Mouse (Mus musculus) forebrain, embryonic 13.5 days (tissue): ENCODE measurements around the gene Cdc5l. TPM values are rescaled to one million over a fixed set of nuclear protein-coding genes. Genes with fewer than 3 reads are reported as not detected.

ENCODE experiments used
- ATAC-seq: fragments of 200-750 bp; cut with Nextera tagmentation; 2 replicates; pipeline ENCODE4 v1.8.0; 2017
- H3K27ac ChIP-seq: fragments of 300-500 bp; sonication (generic); 2 replicates; pipeline ENCODE4 v1.5.1; 2015; ENCODE audit warnings: inconsistent platforms, mild to moderate bottlenecking, moderate library complexity
- H3K27me3 ChIP-seq: fragments of 300-500 bp; sonication (generic); 2 replicates; pipeline ENCODE4 v1.6.1; 2015; ENCODE audit warnings: mild to moderate bottlenecking, inconsistent platforms
- H3K36me3 ChIP-seq: fragments of 300-500 bp; sonication (generic); 2 replicates; pipeline ENCODE4 v1.6.1; 2015; ENCODE audit warnings: mild to moderate bottlenecking, inconsistent platforms; ENCODE audit not compliant: poor library complexity, severe bottlenecking
- H3K4me1 ChIP-seq: fragments of 300-500 bp; sonication (generic); 2 replicates; pipeline ENCODE4 v1.6.1; 2015; ENCODE audit warnings: inconsistent platforms
- H3K4me2 ChIP-seq: fragments of 300-500 bp; sonication (generic); 2 replicates; pipeline ENCODE4 v1.6.1; 2015; ENCODE audit warnings: inconsistent platforms, mild to moderate bottlenecking, moderate library complexity
- H3K4me3 ChIP-seq: fragments of 300-500 bp; sonication (generic); 2 replicates; pipeline ENCODE4 v1.5.1; 2015; ENCODE audit warnings: mild to moderate bottlenecking, inconsistent platforms
- H3K9ac ChIP-seq: fragments of 300-500 bp; sonication (generic); 2 replicates; pipeline ENCODE4 v1.6.1; 2015; ENCODE audit warnings: mild to moderate bottlenecking, inconsistent platforms
- H3K9me3 ChIP-seq: fragments of 300-500 bp; sonication (generic); replicated peaks from 2 replicates; pipeline ENCODE4 v1.6.1; 2016; ENCODE audit warnings: inconsistent platforms
- WGBS: fragments of 180-500 bp; shearing (Covaris S2); methylation state at CpG from one replicate; pipeline ENCODE4 v1.1.7; 2015; 5-methylcytosine and 5-hydroxymethylcytosine counted together
- polyA plus RNA-seq: library from polyadenylated mRNA; unstranded; fragments of >200 nt; fragmentation: Nextera tagmentation; extraction: Ambion mirVana; gene quantifications from 2 replicates; pipeline ENCODE4 v1.2.1, GENCODE M21; 2015

The Cdc5l gene
- polyA plus RNA-seq, 1 experiment from 2014 or later: 79.9 TPM

- WGBS: 78% methylated on average over 9 of the region's 9 CpGs
- H3K36me3 ChIP-seq: peaks cover 52% of the 10 kb centered on the region
- no peaks in the 10 kb centered on the region for H3K4me1 ChIP-seq
- no peak overlapping the region for H3K27ac ChIP-seq
- no peak overlapping the region for H3K4me2 ChIP-seq
- no peaks in the 10 kb centered on the region for H3K9me3 ChIP-seq
- no peak for ATAC-seq
- H3K27me3 ChIP-seq: no peaks in the 10 kb centered on the region
- no peak overlapping the region for H3K4me3 ChIP-seq
- H3K9ac ChIP-seq: no peak overlapping the region
Measured at GRCm38 (mm10) chr17:45394612-45395011, 38.9 kb downstream of the Cdc5l start.

DNA sequence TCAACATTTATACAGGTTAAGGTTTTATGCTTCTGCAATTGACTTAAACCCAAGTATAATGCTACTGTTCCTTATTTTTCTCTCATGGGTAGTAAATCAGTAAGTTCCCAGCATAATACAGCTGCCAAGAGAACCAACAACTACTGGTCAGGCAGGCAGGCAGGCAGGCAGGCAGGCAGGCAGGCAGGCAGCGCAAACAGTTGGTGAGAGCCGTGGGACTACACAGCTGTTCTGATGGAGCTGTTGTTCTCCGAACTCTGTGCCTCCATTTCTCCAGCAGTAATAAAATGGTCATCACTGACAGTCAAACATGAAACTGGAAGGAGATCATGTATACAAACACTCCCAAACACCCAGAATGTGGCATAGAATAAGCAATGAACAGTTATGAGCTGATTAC lies 39.8 kb downstream of the Cdc5l start:
- no peaks in the 10 kb centered on the region for H3K27me3 ChIP-seq
- H3K4me2 ChIP-seq: no peak overlapping the region
- peaks cover 55% of the 10 kb centered on the region for H3K36me3 ChIP-seq
- no peak overlapping the region for H3K27ac ChIP-seq
- no peak for ATAC-seq
- 94% methylated on average over 3 of the region's 3 CpGs for WGBS
- H3K9ac ChIP-seq: no peak overlapping the region
- no peaks in the 10 kb centered on the region for H3K9me3 ChIP-seq
- no peak overlapping the region for H3K4me3 ChIP-seq
- H3K4me1 ChIP-seq: no peaks in the 10 kb centered on the region

GRCm38 (mm10) chr17:45389896-45390295 lies 43.6 kb downstream of the Cdc5l start:
- no peaks in the 10 kb centered on the region for H3K27me3 ChIP-seq
- no peak overlapping the region for H3K4me3 ChIP-seq
- peaks cover 63% of the 10 kb centered on the region for H3K36me3 ChIP-seq
- no peak overlapping the region for H3K4me2 ChIP-seq
- H3K4me1 ChIP-seq: no peaks in the 10 kb centered on the region
- WGBS: 96% methylated on average over 5 of the region's 5 CpGs
- no peaks in the 10 kb centered on the region for H3K9me3 ChIP-seq
- no peak overlapping the region for H3K27ac ChIP-seq
- ATAC-seq: no peak
- H3K9ac ChIP-seq: no peak overlapping the region

- Histone ChIP-seq H3K9ac (no peak overlapping the region), H3K27ac (no peak overlapping the region), H3K4me3 (no peak overlapping the region), H3K27me3 (no peaks in the 10 kb centered on the region), H3K4me2 (no peak overlapping the region), H3K36me3 (peaks cover 45% of the 10 kb centered on the region), H3K4me1 (no peaks in the 10 kb centered on the region), H3K9me3 (no peaks in the 10 kb centered on the region)
- WGBS: 87% methylated on average over 7 of the region's 7 CpGs
- no peak for ATAC-seq
Measured at GRCm38 (mm10) chr17:45386986-45387385, 46.6 kb downstream of the Cdc5l start.

DNA sequence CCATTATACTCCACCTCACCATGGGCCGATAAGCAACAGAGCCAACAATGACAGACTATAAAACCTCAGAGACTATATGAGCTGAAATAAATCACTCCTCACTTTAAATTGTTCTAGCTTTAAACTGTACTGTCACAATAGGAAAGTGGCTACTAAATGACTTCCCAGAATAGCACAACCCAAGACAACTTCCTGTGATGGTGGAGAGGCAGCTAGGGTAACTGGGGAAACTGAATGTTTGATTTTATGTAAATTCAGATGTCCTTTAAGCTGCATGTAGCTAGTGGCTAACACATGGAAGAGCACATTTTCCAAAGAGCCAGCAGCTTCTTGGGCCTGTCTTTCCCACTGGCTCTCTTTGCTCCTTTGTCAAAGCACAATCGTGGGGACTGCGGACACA lies 50.2 kb downstream of the Cdc5l start:
- H3K4me3 ChIP-seq: no peak overlapping the region
- no peaks in the 10 kb centered on the region for H3K4me1 ChIP-seq
- H3K27ac ChIP-seq: no peak overlapping the region
- H3K9me3 ChIP-seq: no peaks in the 10 kb centered on the region
- ATAC-seq: no peak
- no peak overlapping the region for H3K9ac ChIP-seq
- 92% methylated on average over 3 of the region's 3 CpGs for WGBS
- no peaks in the 10 kb centered on the region for H3K27me3 ChIP-seq
- peaks cover 20% of the 10 kb centered on the region for H3K36me3 ChIP-seq
- no peak overlapping the region for H3K4me2 ChIP-seq

DNA sequence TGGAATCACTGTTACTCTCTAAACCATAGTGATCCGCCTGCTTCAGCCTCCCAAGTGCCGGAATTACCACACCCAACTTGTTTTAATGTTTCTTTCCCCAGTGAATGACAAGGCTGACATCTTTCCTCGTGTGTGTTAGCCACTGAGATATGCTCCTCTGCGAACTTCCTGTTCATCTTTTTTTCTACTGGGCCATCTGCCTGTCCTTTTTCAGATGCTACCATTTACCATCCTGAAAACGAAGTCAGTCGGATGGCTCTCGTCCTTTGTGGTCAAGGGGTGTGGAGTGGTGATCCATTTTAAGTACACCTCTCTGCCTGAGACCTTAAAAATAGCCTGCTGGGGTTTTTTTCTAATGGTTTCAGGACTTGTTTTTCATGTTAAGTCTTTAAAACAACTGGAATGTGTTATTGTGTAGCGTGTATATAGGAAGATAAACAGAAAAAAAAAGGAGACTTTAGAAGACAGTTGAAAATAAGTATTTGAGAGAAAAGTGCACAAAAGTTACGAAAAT lies 54.2 kb downstream of the Cdc5l start:
- Histone ChIP-seq H3K27ac (no peak overlapping the region), H3K4me2 (no peak overlapping the region), H3K9ac (no peak overlapping the region), H3K9me3 (no peaks in the 10 kb centered on the region), H3K27me3 (no peaks in the 10 kb centered on the region), H3K4me3 (no peak overlapping the region), H3K4me1 (no peaks in the 10 kb centered on the region), H3K36me3 (no peaks in the 10 kb centered on the region)
- ATAC-seq: no peak
- WGBS: 93% methylated on average over 9 of the region's 9 CpGs

DNA sequence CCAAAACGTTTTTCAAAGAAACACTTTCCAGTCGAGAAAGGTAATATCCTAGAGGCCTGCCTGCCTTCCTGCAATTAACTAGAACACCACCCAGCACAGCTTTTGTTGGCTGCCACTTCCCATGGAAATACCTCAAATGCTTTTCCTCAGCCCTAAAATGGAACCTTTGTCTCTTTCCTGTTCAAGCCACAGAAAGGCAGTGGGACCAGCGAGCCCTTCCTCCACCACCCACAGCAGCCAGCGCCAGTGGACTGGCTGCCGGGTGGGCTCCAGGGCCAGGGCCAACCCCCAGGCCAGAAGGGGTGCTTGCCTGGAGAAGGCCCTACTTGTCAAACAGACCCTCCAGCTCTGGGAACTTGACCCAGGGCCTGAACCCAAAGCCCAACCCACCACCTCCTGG lies 56.2 kb downstream of the Cdc5l start:
- H3K4me2 ChIP-seq: no peak overlapping the region
- no peaks in the 10 kb centered on the region for H3K9me3 ChIP-seq
- H3K9ac ChIP-seq: no peak overlapping the region
- H3K36me3 ChIP-seq: no peaks in the 10 kb centered on the region
- H3K4me1 ChIP-seq: 0 out of 2 replicates have a peak, but pooled peaks cover 2% of the 10 kb centered on the region
- H3K4me3 ChIP-seq: no peak overlapping the region
- no peak overlapping the region for H3K27ac ChIP-seq
- 52% methylated on average over 5 of the region's 5 CpGs for WGBS
- no peak for ATAC-seq
- peaks cover 9% of the 10 kb centered on the region; the same call in 1 of the 2 replicates for H3K27me3 ChIP-seq

- H3K4me3 ChIP-seq: no peak overlapping the region
- 26% methylated on average over 13 of the region's 13 CpGs for WGBS
- peak; percentile 84 for ATAC-seq
- H3K9ac ChIP-seq: no peak overlapping the region
- H3K27me3 ChIP-seq: peaks cover 18% of the 10 kb centered on the region; the same call in 1 of the 2 replicates
- H3K36me3 ChIP-seq: no peaks in the 10 kb centered on the region
- H3K4me1 ChIP-seq: peaks cover 17% of the 10 kb centered on the region
- H3K4me2 ChIP-seq: peak overlapping the region; percentile 26
- no peaks in the 10 kb centered on the region for H3K9me3 ChIP-seq
- H3K27ac ChIP-seq: no peak overlapping the region
Measured at GRCm38 (mm10) chr17:45373987-45374608, 59.4 kb downstream of the Cdc5l start.

GRCm38 (mm10) chr17:45371042-45371441 lies 62.5 kb downstream of the Cdc5l start:
- no peaks in the 10 kb centered on the region for H3K9me3 ChIP-seq
- 8% methylated on average over 9 of the region's 9 CpGs for WGBS
- no peak overlapping the region for H3K9ac ChIP-seq
- 0 out of 2 replicates have a peak, but pooled peaks have one; percentile 22 for ATAC-seq
- H3K27ac ChIP-seq: peak overlapping the region; percentile 44; the same call in 1 of the 2 replicates
- H3K36me3 ChIP-seq: no peaks in the 10 kb centered on the region
- no peak overlapping the region for H3K4me3 ChIP-seq
- H3K4me1 ChIP-seq: peaks cover 17% of the 10 kb centered on the region
- peaks cover 18% of the 10 kb centered on the region; the same call in 1 of the 2 replicates for H3K27me3 ChIP-seq
- no peak overlapping the region for H3K4me2 ChIP-seq

GRCm38 (mm10) chr17:45370535-45370934 lies 63.0 kb downstream of the Cdc5l start:
- Histone ChIP-seq H3K27me3 (peaks cover 18% of the 10 kb centered on the region; the same call in 1 of the 2 replicates), H3K4me2 (no peak overlapping the region), H3K4me1 (peaks cover 17% of the 10 kb centered on the region), H3K9me3 (no peaks in the 10 kb centered on the region), H3K36me3 (no peaks in the 10 kb centered on the region), H3K9ac (no peak overlapping the region), H3K4me3 (no peak overlapping the region), H3K27ac (peak overlapping the region; percentile 44; the same call in 1 of the 2 replicates)
- peak; percentile 29; the same call in 1 of the 2 replicates for ATAC-seq
- 32% methylated on average over 5 of the region's 5 CpGs for WGBS

DNA sequence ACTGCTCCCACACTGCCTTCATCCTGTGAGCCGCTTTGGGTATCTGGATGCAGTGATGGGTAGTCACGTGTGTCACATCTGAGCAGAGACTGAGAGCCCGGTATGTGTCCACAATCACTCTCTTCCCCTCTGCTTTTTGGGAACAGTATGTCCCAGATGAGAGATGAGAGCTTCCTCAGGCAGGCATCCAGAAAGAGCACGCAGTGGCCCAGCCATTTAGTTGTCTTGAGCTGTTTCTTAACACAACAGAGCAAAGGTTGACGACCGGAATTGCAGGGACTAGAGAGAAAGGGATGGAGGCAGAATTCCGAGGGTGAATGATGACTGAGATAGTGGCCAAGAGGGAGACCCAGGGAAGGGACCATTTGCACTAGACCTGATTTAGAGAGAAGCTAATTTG lies 68.7 kb downstream of the Cdc5l start:
- Histone ChIP-seq H3K27me3 (no peaks in the 10 kb centered on the region; the same call in 1 of the 2 replicates), H3K4me2 (no peak overlapping the region), H3K36me3 (no peaks in the 10 kb centered on the region), H3K9me3 (no peaks in the 10 kb centered on the region), H3K27ac (no peak overlapping the region), H3K4me1 (no peaks in the 10 kb centered on the region), H3K4me3 (no peak overlapping the region), H3K9ac (no peak overlapping the region)
- 78% methylated on average over 7 of the region's 7 CpGs for WGBS
- ATAC-seq: no peak

GRCm38 (mm10) chr17:45360950-45361349 lies 72.6 kb downstream of the Cdc5l start:
- Histone ChIP-seq H3K4me1 (no peaks in the 10 kb centered on the region), H3K4me3 (no peak overlapping the region), H3K4me2 (no peak overlapping the region), H3K9me3 (no peaks in the 10 kb centered on the region), H3K36me3 (no peaks in the 10 kb centered on the region), H3K27ac (no peak overlapping the region), H3K27me3 (no peaks in the 10 kb centered on the region), H3K9ac (no peak overlapping the region)
- 96% methylated on average over 3 of the region's 3 CpGs for WGBS
- ATAC-seq: no peak

- Histone ChIP-seq H3K4me1 (no peaks in the 10 kb centered on the region), H3K9ac (no peak overlapping the region), H3K4me3 (no peak overlapping the region), H3K36me3 (no peaks in the 10 kb centered on the region), H3K27me3 (no peaks in the 10 kb centered on the region), H3K4me2 (no peak overlapping the region), H3K9me3 (no peaks in the 10 kb centered on the region), H3K27ac (no peak overlapping the region)
- WGBS: 85% methylated on average over 5 of the region's 5 CpGs
- no peak for ATAC-seq
Measured at GRCm38 (mm10) chr17:45359443-45359842, 74.1 kb downstream of the Cdc5l start.
